Mouse (Mus musculus) neural tube, embryonic 13.5 days (tissue): Measurements from ENCODE around the gene Atf4. TPM values are rescaled to one million over a fixed set of nuclear protein-coding genes. Genes with fewer than 3 reads are reported as not detected.

Source experiments
- ATAC-seq: fragments of 200-750 bp; cut with Nextera tagmentation; 2 replicates; pipeline ENCODE4 v1.8.0; 2017; ENCODE audit warnings: low read depth, mild to moderate bottlenecking, moderate TSS enrichment, moderate library complexity
- H3K27ac ChIP-seq: fragments of 300-500 bp; sonication (generic); replicated peaks from 2 replicates; pipeline ENCODE4 v1.5.1; 2015; ENCODE audit warnings: moderate library complexity, mild to moderate bottlenecking, inconsistent platforms
- H3K27me3 ChIP-seq: fragments of 300-500 bp; sonication (generic); 2 replicates; pipeline ENCODE4 v1.6.1; 2015; ENCODE audit warnings: mild to moderate bottlenecking, inconsistent platforms
- H3K36me3 ChIP-seq: fragments of 300-500 bp; sonication (generic); 2 replicates; pipeline ENCODE4 v1.6.1; 2015; ENCODE audit warnings: mild to moderate bottlenecking, inconsistent platforms
- H3K4me1 ChIP-seq: fragments of 300-500 bp; sonication (generic); replicated peaks from 2 replicates; pipeline ENCODE4 v1.6.1; 2015; ENCODE audit warnings: inconsistent platforms
- H3K4me2 ChIP-seq: fragments of 300-500 bp; sonication (generic); 2 replicates; pipeline ENCODE4 v1.6.1; 2015; ENCODE audit warnings: inconsistent platforms, mild to moderate bottlenecking, moderate library complexity
- H3K4me3 ChIP-seq: fragments of 300-500 bp; sonication (generic); 2 replicates; pipeline ENCODE4 v1.5.1; 2015; ENCODE audit warnings: mild to moderate bottlenecking, inconsistent platforms
- H3K9ac ChIP-seq: fragments of 300-500 bp; sonication (generic); 2 replicates; pipeline ENCODE4 v1.6.1; 2015; ENCODE audit warnings: moderate library complexity, mild to moderate bottlenecking, inconsistent platforms
- H3K9me3 ChIP-seq: fragments of 300-500 bp; sonication (generic); 2 replicates; pipeline ENCODE4 v1.6.1; 2016; ENCODE audit warnings: inconsistent platforms
- WGBS: fragments of 180-500 bp; shearing (Covaris S2); methylation state at CpG from one replicate; pipeline ENCODE4 v1.1.7; 2015; 5-methylcytosine and 5-hydroxymethylcytosine counted together
- polyA plus RNA-seq: library from polyadenylated mRNA; unstranded; fragments of >200 nt; fragmentation: Nextera tagmentation; extraction: Ambion mirVana; gene quantifications from 2 replicates; pipeline ENCODE4 v1.2.1, GENCODE M21; 2015

The Atf4 gene
- polyA plus RNA-seq, 1 experiment from 2014 or later, result 114 TPM

- no peak overlapping the region for H3K9ac ChIP-seq
- no peak for ATAC-seq
- H3K27me3 ChIP-seq, result no peaks in the 10 kb centered on the region
- 71% methylated on average over 12 of the region's 12 CpGs for whole genome bisulfite sequencing
- H3K9me3 ChIP-seq, result no peaks in the 10 kb centered on the region
- no peak overlapping the region for H3K27ac ChIP-seq
- H3K36me3 ChIP-seq, result no peaks in the 10 kb centered on the region
- no peak overlapping the region for H3K4me2 ChIP-seq
- H3K4me3 ChIP-seq, result no peak overlapping the region
- no peaks in the 10 kb centered on the region for H3K4me1 ChIP-seq
Measured at GRCm38 (mm10) chr15:80304188-80304587, 49.2 kb downstream of the Atf4 start.

- no peak overlapping the region for H3K9ac ChIP-seq
- H3K4me1 ChIP-seq, result no peaks in the 10 kb centered on the region
- no peak overlapping the region for H3K4me3 ChIP-seq
- H3K27ac ChIP-seq, result no peak overlapping the region
- H3K4me2 ChIP-seq, result no peak overlapping the region
- H3K9me3 ChIP-seq, result no peaks in the 10 kb centered on the region
- WGBS, result 67% methylated on average over 8 of the region's 8 CpGs
- H3K27me3 ChIP-seq, result no peaks in the 10 kb centered on the region
- ATAC-seq, result no peak
- H3K36me3 ChIP-seq, result no peaks in the 10 kb centered on the region
Measured at GRCm38 (mm10) chr15:80306146-80306545, 51.2 kb downstream of the Atf4 start.

Other genes with a start within 250 kb of the Atf4 start
- gene Pdgfb, start 240.2 kb upstream of the Atf4 start, polyA plus RNA-seq, result 3.3 TPM in 2 replicates
- gene Syngr1, start 163.8 kb upstream of the Atf4 start, polyA plus RNA-seq, result 27.2 and 36.0 TPM in 2 replicates
- 597 and 620 TPM in 2 replicates for gene Rpl3, start 163.3 kb upstream of the Atf4 start, polyA plus RNA-seq
- gene Tab1, start 122.1 kb upstream of the Atf4 start, polyA plus RNA-seq, result 35.9 and 38.9 TPM in 2 replicates
- gene Mgat3, start 81.5 kb upstream of the Atf4 start, polyA plus RNA-seq, result 13.3 and 14.6 TPM in 2 replicates
- 37.8 and 39.1 TPM in 2 replicates for gene Mief1, start 21.2 kb upstream of the Atf4 start, polyA plus RNA-seq
- gene AC140267.1, start 19.3 kb upstream of the Atf4 start, polyA plus RNA-seq, result 3.7 TPM in 1 of 2 replicates, not detected in the other
- gene Rps19bp1, start 9.1 kb downstream of the Atf4 start, polyA plus RNA-seq, result 65.2 and 74.2 TPM in 2 replicates
- gene Cacna1i, start 32.1 kb downstream of the Atf4 start, polyA plus RNA-seq, result 0.23 and 0.24 TPM in 2 replicates